Mouse (Mus musculus): ENCODE data around the gene Twsg1. TPM values are rescaled to one million over a fixed set of nuclear protein-coding genes. Genes with fewer than 3 reads are reported as not detected.
"Not testable (repeated sequence)": the region's sequence is repeated elsewhere in the genome, so short reads cannot be mapped to it uniquely, and the experiment has no call there.

Twsg1 gene
- 35.6 and 36.0 TPM in 2 replicates for polyA plus RNA-seq (2015; fragmentation: Nextera tagmentation; extraction: Ambion mirVana)

DNA sequence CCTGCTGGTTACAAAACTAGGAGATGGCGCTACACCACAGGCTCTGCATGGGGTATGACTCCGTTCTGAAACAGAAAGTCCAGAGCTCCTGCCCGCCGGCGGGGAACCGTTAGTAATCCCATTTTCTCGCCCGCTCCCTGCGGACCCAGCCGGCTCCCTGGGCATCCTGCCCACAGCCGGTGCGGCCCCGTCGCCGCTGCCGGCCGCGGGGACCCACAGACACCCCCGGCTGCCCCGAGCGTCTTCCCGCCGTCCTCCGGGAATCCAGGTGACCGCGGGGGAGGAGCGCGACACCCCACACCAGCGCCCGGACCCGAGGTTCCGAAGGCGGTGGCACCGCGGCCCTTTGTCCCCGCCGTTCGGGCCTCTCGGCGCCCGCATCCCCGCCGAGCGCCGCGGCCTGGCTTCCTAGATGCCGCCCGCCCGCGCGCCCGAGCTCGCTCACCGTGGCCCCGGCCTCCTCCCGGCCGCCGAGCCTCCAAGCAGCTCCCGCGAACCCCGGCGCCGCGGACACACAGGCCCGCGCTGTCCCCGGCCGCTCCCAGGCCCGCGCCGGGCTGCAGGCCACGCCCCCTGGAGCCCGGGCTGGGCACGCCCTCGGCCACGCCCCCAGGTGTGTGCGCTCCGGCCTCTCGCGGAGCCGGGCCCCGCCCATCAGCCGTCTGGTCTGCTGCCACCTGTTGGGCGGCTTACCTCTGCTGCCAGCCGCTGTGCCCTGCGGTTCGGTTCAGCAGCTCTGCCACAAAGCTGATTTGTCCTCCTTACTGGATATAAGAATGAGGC lies at the start of gene Twsg1:
Gene Twsg1, minus strand, starts transcription at position 605 of the 783 bp plus-strand sequence.
- TF ChIP-seq CTCF (IDR thresholded peaks at IDR 0.05; ENCODE audit: low read depth): peak; percentile 88
- under 1% methylated on average over 80 of the region's 87 CpGs for WGBS
- no peaks in the 10 kb centered on the region; the same call in 1 of the 2 replicates for H3K4me1 ChIP-seq (replicated peaks; ENCODE audit: control insufficient read depth, insufficient read depth, low read length)
- H3K9me3 ChIP-seq (ENCODE audit: control insufficient read depth): no peaks in the 10 kb centered on the region
- H3K9ac ChIP-seq (ENCODE audit: low read depth, low read length): peak within 1 kb of the TSS; percentile 94
- peak within 1 kb of the TSS; percentile 78 for H3K4me2 ChIP-seq (replicated peaks; ENCODE audit: low read depth)
- 0 out of 2 replicates have a peak, but pooled peaks cover 15% of the 10 kb centered on the region for H3K36me3 ChIP-seq (ENCODE audit: control insufficient read depth, insufficient read depth)
- peak within 1 kb of the TSS; percentile 90 for H3K27ac ChIP-seq (ENCODE audit: low read depth, low read length)
- no peaks in the 10 kb centered on the region for H3K27me3 ChIP-seq (replicated peaks; ENCODE audit: control insufficient read depth, insufficient read depth, low read length)
- ATAC-seq: peak; percentile 98
- H3K4me3 ChIP-seq (ENCODE audit: low read depth, low read length): peak within 1 kb of the TSS; percentile 92

DNA sequence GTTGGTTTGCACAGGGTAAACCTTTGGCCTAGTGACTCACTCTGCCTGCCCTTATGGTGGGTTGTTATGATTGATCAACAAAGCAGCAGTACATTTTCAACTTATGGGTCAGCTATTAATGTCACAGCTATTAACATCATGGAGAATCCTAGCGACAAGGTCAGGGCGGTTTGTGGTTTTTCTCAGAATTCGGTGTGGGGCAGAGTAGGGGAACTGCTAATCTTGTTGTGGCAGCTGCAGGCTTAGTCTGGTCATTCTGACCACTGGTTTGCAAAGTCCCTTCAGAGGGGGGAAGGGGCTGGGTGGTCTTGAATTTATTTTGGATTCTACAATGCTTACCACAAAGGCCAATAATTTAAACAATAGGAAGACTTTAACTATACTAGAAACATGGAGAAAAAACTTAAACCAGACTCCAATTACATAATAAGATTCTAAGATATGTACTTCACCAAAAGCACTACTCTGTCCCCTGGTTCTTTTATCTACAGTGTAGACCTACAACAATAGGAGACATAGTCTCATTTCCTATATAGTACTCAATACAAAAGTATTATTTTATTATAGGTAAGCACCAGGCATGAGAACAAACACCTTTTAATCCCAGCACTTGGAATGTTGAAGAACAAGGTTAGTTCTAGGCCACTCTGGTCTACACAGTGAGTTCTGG lies 37.3 kb upstream of the Twsg1 start:
- WGBS: 79% methylated on average over 3 of the region's 3 CpGs
- Histone ChIP-seq H3K9ac (ENCODE audit: low read depth, low read length) (no peak overlapping the region), H3K4me1 (replicated peaks; ENCODE audit: control insufficient read depth, insufficient read depth, low read length) (no peaks in the 10 kb centered on the region), H3K27ac (ENCODE audit: low read depth, low read length) (no peak overlapping the region), H3K36me3 (ENCODE audit: control insufficient read depth, insufficient read depth) (peaks cover 8% of the 10 kb centered on the region), H3K9me3 (ENCODE audit: control insufficient read depth) (no peaks in the 10 kb centered on the region), H3K4me2 (replicated peaks; ENCODE audit: low read depth) (no peak overlapping the region), H3K27me3 (replicated peaks; ENCODE audit: control insufficient read depth, insufficient read depth, low read length) (no peaks in the 10 kb centered on the region), H3K4me3 (ENCODE audit: low read depth, low read length) (no peak overlapping the region)
- ATAC-seq: no peak
- TF ChIP-seq CTCF (IDR thresholded peaks at IDR 0.05; ENCODE audit: low read depth): no peak

DNA sequence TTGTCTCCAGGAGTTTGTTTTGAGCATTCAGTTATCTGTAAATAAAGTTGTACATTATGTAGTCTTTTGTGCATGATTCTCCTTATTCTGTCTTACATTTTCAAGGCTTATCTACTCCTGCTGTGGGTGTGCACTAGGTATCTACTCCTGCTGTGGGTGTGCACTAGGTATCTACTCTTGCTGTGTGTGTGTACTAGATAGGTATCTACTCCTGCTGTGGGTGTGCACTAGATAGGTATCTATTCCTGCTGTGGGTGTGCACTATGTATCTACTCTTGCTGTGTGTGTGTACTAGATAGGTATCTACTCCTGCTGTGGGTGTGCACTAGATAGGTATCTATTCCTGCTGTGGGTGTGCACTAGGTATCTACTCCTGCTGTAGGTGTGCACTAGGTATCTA lies 25.7 kb upstream of the Twsg1 start:
- H3K4me1 ChIP-seq (replicated peaks; ENCODE audit: control insufficient read depth, insufficient read depth, low read length); H3K4me3 ChIP-seq (ENCODE audit: low read depth, low read length); H3K27ac ChIP-seq (ENCODE audit: low read depth, low read length); ATAC-seq; H3K4me2 ChIP-seq (replicated peaks; ENCODE audit: low read depth); H3K9ac ChIP-seq (ENCODE audit: low read depth, low read length); H3K27me3 ChIP-seq (replicated peaks; ENCODE audit: control insufficient read depth, insufficient read depth, low read length); H3K9me3 ChIP-seq (ENCODE audit: control insufficient read depth): not testable (repeated sequence)
- H3K36me3 ChIP-seq (ENCODE audit: control insufficient read depth, insufficient read depth): peaks cover 11% of the 10 kb centered on the region; the same call in 1 of the 2 replicates

DNA sequence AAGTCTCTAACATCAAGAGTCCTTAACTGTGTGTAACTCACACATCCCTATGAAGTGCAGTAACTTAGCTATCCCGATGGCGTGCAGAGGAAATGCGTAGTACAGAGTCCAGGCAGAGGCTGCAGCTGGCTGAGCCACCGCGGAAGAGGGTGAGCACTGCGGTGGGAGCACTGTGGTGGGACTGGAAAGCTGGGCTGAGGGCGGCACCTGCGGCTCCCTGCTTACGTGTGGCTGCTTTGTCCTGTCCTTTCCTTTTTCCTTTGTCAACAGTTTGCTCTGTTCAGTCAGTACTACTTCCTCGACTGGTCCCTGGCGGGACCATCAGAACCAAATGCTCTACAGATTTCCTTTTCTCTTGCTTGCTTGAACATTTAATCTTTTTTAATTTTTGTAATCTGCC lies 16.7 kb upstream of the Twsg1 start:
- WGBS: 73% methylated on average over 11 of the region's 11 CpGs
- no peak overlapping the region for H3K4me3 ChIP-seq (ENCODE audit: low read depth, low read length)
- peaks cover 7% of the 10 kb centered on the region; the same call in 1 of the 2 replicates for H3K36me3 ChIP-seq (ENCODE audit: control insufficient read depth, insufficient read depth)
- TF ChIP-seq CTCF (IDR thresholded peaks at IDR 0.05; ENCODE audit: low read depth): no peak
- H3K27me3 ChIP-seq (replicated peaks; ENCODE audit: control insufficient read depth, insufficient read depth, low read length): no peaks in the 10 kb centered on the region
- no peaks in the 10 kb centered on the region for H3K9me3 ChIP-seq (ENCODE audit: control insufficient read depth)
- H3K9ac ChIP-seq (ENCODE audit: low read depth, low read length): no peak overlapping the region
- H3K27ac ChIP-seq (ENCODE audit: low read depth, low read length): no peak overlapping the region
- ATAC-seq: no peak
- H3K4me1 ChIP-seq (replicated peaks; ENCODE audit: control insufficient read depth, insufficient read depth, low read length): no peaks in the 10 kb centered on the region
- H3K4me2 ChIP-seq (replicated peaks; ENCODE audit: low read depth): no peak overlapping the region

DNA sequence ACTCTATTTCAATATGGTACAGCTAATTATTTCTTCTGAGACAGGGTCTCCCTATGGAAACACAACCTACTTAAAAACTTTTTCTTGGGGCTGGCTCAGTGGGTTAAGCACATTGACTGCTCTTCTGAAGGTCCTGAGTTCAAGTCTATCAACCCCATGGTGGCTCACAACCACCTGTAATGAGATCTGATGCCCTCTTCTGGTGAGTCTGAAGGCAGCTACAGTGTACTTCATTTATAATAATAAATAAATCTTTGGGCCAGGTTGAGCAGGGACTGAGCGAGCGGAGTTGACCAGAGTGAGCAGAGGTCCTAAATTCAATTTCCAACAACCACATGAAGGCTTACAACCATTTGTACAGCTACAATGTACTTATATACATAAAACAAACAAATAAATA lies 11.2 kb upstream of the Twsg1 start:
- Histone ChIP-seq H3K27ac (ENCODE audit: low read depth, low read length) (peak overlapping the region; percentile 50; the same call in 1 of the 2 replicates), H3K4me2 (replicated peaks; ENCODE audit: low read depth) (no peak overlapping the region), H3K4me3 (ENCODE audit: low read depth, low read length) (no peak overlapping the region), H3K9ac (ENCODE audit: low read depth, low read length) (no peak overlapping the region), H3K9me3 (ENCODE audit: control insufficient read depth) (0 out of 2 replicates have a peak, but pooled peaks cover 3% of the 10 kb centered on the region), H3K4me1 (replicated peaks; ENCODE audit: control insufficient read depth, insufficient read depth, low read length) (no peaks in the 10 kb centered on the region), H3K27me3 (replicated peaks; ENCODE audit: control insufficient read depth, insufficient read depth, low read length) (no peaks in the 10 kb centered on the region), H3K36me3 (ENCODE audit: control insufficient read depth, insufficient read depth) (no peaks in the 10 kb centered on the region; the same call in 1 of the 2 replicates)
- WGBS: 89% methylated on average over 2 of the region's 2 CpGs
- no peak for ATAC-seq
- 0 out of 2 replicates have a peak, but pooled peaks have one; percentile 19 for TF ChIP-seq CTCF (IDR thresholded peaks at IDR 0.05; ENCODE audit: low read depth)

DNA sequence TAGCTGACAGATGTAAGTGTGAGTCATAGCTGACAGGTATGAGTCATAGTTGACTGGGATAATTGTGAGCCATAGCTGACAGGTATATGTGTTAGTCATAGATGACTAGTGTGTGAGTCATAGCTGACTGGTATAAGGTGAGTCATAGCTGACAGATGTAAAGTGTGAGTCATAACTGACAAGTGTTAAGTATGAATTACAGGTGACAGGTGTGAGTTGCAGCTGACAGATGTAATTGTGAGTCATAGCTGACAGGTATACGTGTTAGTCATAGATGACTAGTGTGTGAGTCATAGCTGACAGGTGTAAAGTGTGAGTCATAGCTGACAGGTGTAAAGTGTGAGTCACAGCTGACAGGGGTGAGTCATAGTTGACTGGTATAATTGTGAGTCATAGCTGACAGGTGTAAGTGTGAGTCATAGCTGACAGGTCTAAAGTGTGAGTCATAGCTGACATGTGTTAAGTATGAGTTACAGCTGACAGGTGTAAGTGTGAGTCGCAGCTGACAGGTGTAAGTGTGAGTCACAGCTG lies 10.6 kb upstream of the Twsg1 start:
- peak; percentile 85 for ATAC-seq
- 72% methylated on average over 2 of the region's 2 CpGs for WGBS
- Histone ChIP-seq H3K4me2 (replicated peaks; ENCODE audit: low read depth) (no peak overlapping the region), H3K4me3 (ENCODE audit: low read depth, low read length) (no peak overlapping the region), H3K9ac (ENCODE audit: low read depth, low read length) (no peak overlapping the region), H3K36me3 (ENCODE audit: control insufficient read depth, insufficient read depth) (no peaks in the 10 kb centered on the region; the same call in 1 of the 2 replicates), H3K27me3 (replicated peaks; ENCODE audit: control insufficient read depth, insufficient read depth, low read length) (no peaks in the 10 kb centered on the region), H3K27ac (ENCODE audit: low read depth, low read length) (peak overlapping the region; percentile 50), H3K4me1 (replicated peaks; ENCODE audit: control insufficient read depth, insufficient read depth, low read length) (no peaks in the 10 kb centered on the region), H3K9me3 (ENCODE audit: control insufficient read depth) (0 out of 2 replicates have a peak, but pooled peaks cover 3% of the 10 kb centered on the region)
- TF ChIP-seq CTCF (IDR thresholded peaks at IDR 0.05; ENCODE audit: low read depth): no peak

All from intestine, postnatal 0 days (tissue).